Mouse (Mus musculus): ENCODE data around the gene Eif2s1. TPM values are rescaled to one million over a fixed set of nuclear protein-coding genes. Genes with fewer than 3 reads are reported as not detected.

Gene Eif2s1
- 55.0 to 78.3 TPM (median 61.4 TPM) in 3 replicates for total RNA-seq (2017)

DNA sequence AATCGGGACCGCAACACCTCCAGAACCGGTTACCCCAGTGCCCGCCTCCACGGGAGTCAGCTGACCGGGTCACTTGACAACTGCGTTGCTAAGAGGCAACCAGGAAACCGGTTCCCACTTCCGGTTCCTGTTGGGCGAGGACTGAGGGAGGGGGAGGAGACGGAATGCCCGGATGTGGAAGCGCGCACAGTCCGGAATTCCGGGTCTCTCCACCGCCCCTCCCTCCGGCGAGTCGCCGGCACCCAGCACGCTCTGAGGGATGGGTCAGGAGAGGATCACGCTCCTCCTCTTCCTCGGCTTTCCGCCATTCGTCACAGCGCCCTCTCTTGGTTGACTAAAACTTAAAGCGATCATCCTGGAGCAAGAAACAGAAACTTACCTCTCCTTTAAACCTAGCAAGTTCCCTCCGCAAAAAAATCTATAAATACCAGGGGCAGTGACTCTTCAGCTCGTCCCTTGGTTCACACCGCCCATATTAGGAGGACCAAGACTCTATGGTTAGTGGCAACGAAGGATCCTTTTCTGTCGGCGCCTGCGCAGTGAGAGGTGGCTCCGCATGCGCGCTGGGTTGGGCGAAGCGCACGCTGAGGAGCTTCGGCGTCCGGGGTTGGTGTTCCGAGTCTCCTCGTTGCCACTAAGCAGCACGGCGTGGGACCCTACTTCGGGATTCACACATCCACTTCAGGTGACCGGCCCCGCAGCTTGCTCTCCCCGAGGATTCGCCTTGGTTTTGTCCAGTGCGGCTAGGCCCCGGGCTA, at the start of gene Eif2s1, which contains the start of gene Atp6v1d:
Gene Eif2s1 (plus strand): TSS at position 324 of the 758 bp plus-strand sequence.
Gene Atp6v1d (minus strand): TSS at position 143 of the 758 bp plus-strand sequence.
- ATAC-seq (replicated peaks; ENCODE audit: insufficient number of reproducible peaks, low FRiP score, low TSS enrichment, poor library complexity, severe bottlenecking) = peak; percentile 96

GRCm38 (mm10) chr12:78814437-78814836, 47.2 kb upstream of the Eif2s1 start:
- ATAC-seq (replicated peaks; ENCODE audit: insufficient number of reproducible peaks, low FRiP score, low TSS enrichment, poor library complexity, severe bottlenecking) = no peak

DNA sequence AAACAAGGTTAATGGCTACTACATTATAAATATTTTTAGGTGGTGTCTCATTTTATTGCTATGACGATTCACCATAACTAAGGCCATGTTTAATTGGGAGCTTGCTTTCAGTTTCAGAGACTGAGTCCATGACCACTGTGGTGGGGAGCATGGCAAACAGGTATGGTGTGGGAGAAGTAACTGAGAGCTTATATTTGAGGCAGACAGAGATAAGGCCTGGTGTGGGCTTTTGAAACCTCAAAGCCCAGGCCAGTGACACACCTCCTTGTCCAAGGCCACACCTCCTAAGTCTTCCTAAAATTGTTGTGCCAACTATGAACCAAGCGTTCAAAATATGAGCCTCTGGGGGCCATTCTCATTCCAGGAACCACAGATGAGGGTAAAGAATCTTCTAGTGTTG, 27.1 kb upstream of the Eif2s1 start:
- ATAC-seq (replicated peaks; ENCODE audit: insufficient number of reproducible peaks, low FRiP score, low TSS enrichment, poor library complexity, severe bottlenecking) = no peak

DNA sequence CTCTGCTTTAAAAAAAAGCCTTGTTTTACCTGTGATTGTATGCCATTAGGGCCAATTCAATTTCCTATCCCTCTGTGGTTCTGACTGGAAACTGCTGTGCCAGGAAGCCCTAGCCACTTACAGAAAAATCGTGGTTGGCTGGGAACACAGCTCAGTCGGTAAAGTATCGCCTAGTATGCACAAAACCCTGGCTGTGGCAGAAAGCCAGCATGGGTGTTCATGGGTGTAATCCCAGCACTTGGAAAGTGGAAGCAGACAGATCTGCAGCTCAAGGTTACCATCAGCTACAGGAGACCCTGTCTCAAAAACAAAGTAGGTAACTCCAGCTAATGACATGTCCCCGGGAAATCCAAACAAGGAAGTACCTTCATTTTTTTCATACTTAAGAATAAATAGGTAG, 21.7 kb upstream of the Eif2s1 start:
- ATAC-seq (replicated peaks; ENCODE audit: insufficient number of reproducible peaks, low FRiP score, low TSS enrichment, poor library complexity, severe bottlenecking) = no peak

- no peak for ATAC-seq (replicated peaks; ENCODE audit: insufficient number of reproducible peaks, low FRiP score, low TSS enrichment, poor library complexity, severe bottlenecking)
Observed at GRCm38 (mm10) chr12:78842429-78842828, 19.2 kb upstream of the Eif2s1 start.

DNA sequence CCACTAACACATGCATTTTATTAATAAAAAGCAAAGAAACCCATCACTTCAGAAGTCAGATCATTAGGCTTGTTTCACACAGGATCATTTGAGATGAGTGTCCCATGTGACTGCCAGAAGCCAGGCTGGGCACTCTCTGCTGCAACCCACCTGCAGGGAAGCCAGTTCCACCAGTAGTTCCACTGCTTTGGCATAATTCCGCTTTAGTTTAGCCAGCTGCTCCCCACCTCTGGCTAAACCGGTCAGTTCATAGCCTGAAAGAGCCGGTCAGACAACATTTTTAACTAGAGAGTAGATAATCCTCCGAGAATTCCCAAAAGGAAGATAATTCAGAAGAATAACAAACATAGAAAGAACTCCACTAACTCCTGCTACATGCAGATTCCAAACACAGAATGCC, 13.4 kb upstream of the Eif2s1 start:
- ATAC-seq (replicated peaks; ENCODE audit: insufficient number of reproducible peaks, low FRiP score, low TSS enrichment, poor library complexity, severe bottlenecking) = no peak

- ATAC-seq (replicated peaks; ENCODE audit: insufficient number of reproducible peaks, low FRiP score, low TSS enrichment, poor library complexity, severe bottlenecking) = peak; percentile 1; the same call in 1 of the 2 replicates
Observed at GRCm38 (mm10) chr12:78860921-78861495, 611 bp upstream of the Eif2s1 start.

- no peak for ATAC-seq (replicated peaks; ENCODE audit: insufficient number of reproducible peaks, low FRiP score, low TSS enrichment, poor library complexity, severe bottlenecking)
Observed at GRCm38 (mm10) chr12:78862254-78862730, 673 bp downstream of the Eif2s1 start.

- ATAC-seq (replicated peaks; ENCODE audit: insufficient number of reproducible peaks, low FRiP score, low TSS enrichment, poor library complexity, severe bottlenecking) = no peak
Observed at GRCm38 (mm10) chr12:78865434-78865833, 3.8 kb downstream of the Eif2s1 start.

GRCm38 (mm10) chr12:78868115-78868514, 6.5 kb downstream of the Eif2s1 start:
- no peak for ATAC-seq (replicated peaks; ENCODE audit: insufficient number of reproducible peaks, low FRiP score, low TSS enrichment, poor library complexity, severe bottlenecking)

- ATAC-seq (replicated peaks; ENCODE audit: insufficient number of reproducible peaks, low FRiP score, low TSS enrichment, poor library complexity, severe bottlenecking) = no peak
Observed at GRCm38 (mm10) chr12:78874581-78874980, 13.0 kb downstream of the Eif2s1 start.

DNA sequence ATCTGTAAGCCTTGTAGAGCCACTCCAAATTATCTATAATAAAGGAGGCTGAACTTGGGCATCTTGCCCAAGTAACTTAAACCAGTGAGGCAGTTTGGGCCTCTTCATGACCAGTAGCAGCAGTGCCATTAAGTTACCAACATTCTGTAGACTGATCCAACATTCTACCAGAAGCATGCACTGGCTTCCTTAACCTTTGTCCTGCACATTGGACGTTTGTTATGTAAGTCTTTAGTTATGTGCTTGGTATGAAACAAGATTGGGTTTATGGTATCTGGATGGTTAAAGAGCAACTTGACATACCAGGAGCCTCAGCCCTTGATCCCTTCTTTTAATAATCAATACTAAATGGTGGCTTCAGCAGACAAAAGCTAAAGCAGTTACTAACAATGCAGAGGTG, 28.4 kb downstream of the Eif2s1 start:
- ATAC-seq (replicated peaks; ENCODE audit: insufficient number of reproducible peaks, low FRiP score, low TSS enrichment, poor library complexity, severe bottlenecking) = no peak

GRCm38 (mm10) chr12:78891149-78891548, 29.5 kb downstream of the Eif2s1 start:
- no peak for ATAC-seq (replicated peaks; ENCODE audit: insufficient number of reproducible peaks, low FRiP score, low TSS enrichment, poor library complexity, severe bottlenecking)

- ATAC-seq (replicated peaks; ENCODE audit: insufficient number of reproducible peaks, low FRiP score, low TSS enrichment, poor library complexity, severe bottlenecking) = no peak
Observed at GRCm38 (mm10) chr12:78897861-78898260, 36.2 kb downstream of the Eif2s1 start.

DNA sequence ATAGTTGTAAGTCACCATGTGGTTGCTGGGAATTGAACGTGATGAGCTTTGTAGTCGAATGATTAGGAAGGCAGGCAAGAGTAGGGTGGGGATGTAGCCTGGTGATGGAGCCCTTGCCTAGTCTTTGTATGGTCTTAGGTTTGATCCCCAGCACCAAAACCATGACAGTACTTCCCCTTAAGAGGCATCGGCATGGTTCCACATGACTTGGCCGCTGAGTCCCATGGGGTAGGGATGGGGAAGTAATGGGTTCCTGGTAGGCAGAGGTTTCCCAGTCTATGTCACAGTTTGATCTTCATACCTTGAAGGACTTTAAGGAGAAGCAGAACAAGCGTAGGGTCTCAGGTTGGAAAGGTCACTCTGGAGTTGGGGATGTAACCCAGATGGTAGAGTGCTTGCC, 39.8 kb downstream of the Eif2s1 start:
- 0 out of 2 replicates have a peak, but pooled peaks have one; percentile 24 for ATAC-seq (replicated peaks; ENCODE audit: insufficient number of reproducible peaks, low FRiP score, low TSS enrichment, poor library complexity, severe bottlenecking)

DNA sequence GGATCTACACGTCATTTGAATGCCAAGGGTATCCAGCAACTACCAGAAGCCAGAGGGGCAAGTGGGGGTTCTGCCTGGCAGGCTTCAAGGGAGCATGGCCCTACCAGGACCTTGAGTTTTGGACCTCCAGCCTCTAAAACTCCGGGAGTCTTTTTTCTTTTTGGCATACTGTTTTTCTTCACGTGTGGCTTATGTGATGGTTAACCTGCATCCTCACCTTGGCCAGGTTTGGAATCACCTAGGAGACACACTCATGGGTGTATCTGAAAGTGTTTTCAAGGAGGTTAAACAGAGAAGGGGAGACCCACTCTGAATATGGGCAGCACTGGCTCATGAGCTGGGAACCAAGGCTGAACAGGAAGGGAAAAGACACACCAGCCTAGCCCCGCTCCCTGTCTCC, 41.7 kb downstream of the Eif2s1 start:
- ATAC-seq (replicated peaks; ENCODE audit: insufficient number of reproducible peaks, low FRiP score, low TSS enrichment, poor library complexity, severe bottlenecking) = no peak

- ATAC-seq (replicated peaks; ENCODE audit: insufficient number of reproducible peaks, low FRiP score, low TSS enrichment, poor library complexity, severe bottlenecking) = no peak
Observed at GRCm38 (mm10) chr12:78904499-78904898, 42.9 kb downstream of the Eif2s1 start.

GRCm38 (mm10) chr12:78906707-78907162, 45.1 kb downstream of the Eif2s1 start, which contains the start of gene Plek2:
Gene Plek2 (minus strand): TSS chr12:78906964.
- no peak for ATAC-seq (replicated peaks; ENCODE audit: insufficient number of reproducible peaks, low FRiP score, low TSS enrichment, poor library complexity, severe bottlenecking)

GRCm38 (mm10) chr12:78908081-78908605, 46.5 kb downstream of the Eif2s1 start:
- no peak for ATAC-seq (replicated peaks; ENCODE audit: insufficient number of reproducible peaks, low FRiP score, low TSS enrichment, poor library complexity, severe bottlenecking)

Measured in monocyte, adult 5-6 weeks (primary cell).